Mouse (Mus musculus) forebrain, embryonic 12.5 days (tissue): ENCODE data around the gene Tenm4. TPM values are rescaled to one million over a fixed set of nuclear protein-coding genes. Genes with fewer than 3 reads are reported as not detected.

Experiments
- ATAC-seq: fragments of 200-750 bp; cut with Nextera tagmentation; 2 replicates; pipeline ENCODE4 v1.8.0; 2017; ENCODE audit warnings: moderate TSS enrichment; ENCODE audit not compliant: low FRiP score
- H3K27ac ChIP-seq: fragments of 300-500 bp; sonication (generic); 2 replicates; pipeline ENCODE4 v1.5.1; 2016; ENCODE audit warnings: mild to moderate bottlenecking
- H3K27me3 ChIP-seq: fragments of 300-500 bp; sonication (generic); 2 replicates; pipeline ENCODE4 v1.6.1; 2016; ENCODE audit warnings: mild to moderate bottlenecking
- H3K36me3 ChIP-seq: fragments of 300-500 bp; sonication (generic); replicated peaks from 2 replicates; pipeline ENCODE4 v1.6.1; 2016; ENCODE audit warnings: mild to moderate bottlenecking
- H3K4me1 ChIP-seq: fragments of 300-500 bp; sonication (generic); 2 replicates; pipeline ENCODE4 v1.6.1; 2016
- H3K4me2 ChIP-seq: fragments of 300-500 bp; sonication (generic); 2 replicates; pipeline ENCODE4 v1.6.1; 2016; ENCODE audit warnings: mild to moderate bottlenecking, moderate library complexity
- H3K4me3 ChIP-seq: fragments of 300-500 bp; sonication (generic); replicated peaks from 2 replicates; pipeline ENCODE4 v1.5.1; 2016; ENCODE audit warnings: mild to moderate bottlenecking
- H3K9ac ChIP-seq: fragments of 300-500 bp; sonication (generic); 2 replicates; pipeline ENCODE4 v1.6.1; 2016; ENCODE audit warnings: mild to moderate bottlenecking
- H3K9me3 ChIP-seq: fragments of 300-500 bp; sonication (generic); 2 replicates; pipeline ENCODE4 v1.6.1; 2016
- WGBS: fragments of 180-500 bp; shearing (Covaris S2); methylation state at CpG from one replicate; pipeline ENCODE4 v1.1.7; 2016; 5-methylcytosine and 5-hydroxymethylcytosine counted together
- polyA plus RNA-seq: library from polyadenylated mRNA; unstranded; fragments of >200 nt; fragmentation: Nextera tagmentation; extraction: Ambion mirVana; gene quantifications from 2 replicates; pipeline ENCODE4 v1.2.1, GENCODE M21; 2016

The Tenm4 gene
- polyA plus RNA-seq, 1 experiment from 2014 or later = 62.3 TPM

GRCm38 (mm10) chr7:96510396-96510795 is 339.4 kb downstream of the Tenm4 start:
- Histone ChIP-seq H3K27me3 (no peaks in the 10 kb centered on the region; the same call in 1 of the 2 replicates), H3K4me2 (no peak overlapping the region), H3K27ac (no peak overlapping the region), H3K4me3 (no peak overlapping the region), H3K4me1 (peaks cover 28% of the 10 kb centered on the region), H3K36me3 (no peaks in the 10 kb centered on the region), H3K9me3 (no peaks in the 10 kb centered on the region), H3K9ac (no peak overlapping the region)
- no peak for ATAC-seq
- 94% methylated on average over 5 of the region's 5 CpGs for whole genome bisulfite sequencing

GRCm38 (mm10) chr7:96511018-96511609 is 340.1 kb downstream of the Tenm4 start:
- Histone ChIP-seq H3K4me3 (no peak overlapping the region), H3K4me2 (no peak overlapping the region), H3K27ac (0 out of 2 replicates have a peak overlapping the region, but pooled peaks have one; percentile 36), H3K4me1 (peaks cover 20% of the 10 kb centered on the region), H3K36me3 (no peaks in the 10 kb centered on the region), H3K27me3 (no peaks in the 10 kb centered on the region; the same call in 1 of the 2 replicates), H3K9ac (no peak overlapping the region), H3K9me3 (no peaks in the 10 kb centered on the region)
- no peak for ATAC-seq
- WGBS = 83% methylated on average over 7 of the region's 7 CpGs

DNA sequence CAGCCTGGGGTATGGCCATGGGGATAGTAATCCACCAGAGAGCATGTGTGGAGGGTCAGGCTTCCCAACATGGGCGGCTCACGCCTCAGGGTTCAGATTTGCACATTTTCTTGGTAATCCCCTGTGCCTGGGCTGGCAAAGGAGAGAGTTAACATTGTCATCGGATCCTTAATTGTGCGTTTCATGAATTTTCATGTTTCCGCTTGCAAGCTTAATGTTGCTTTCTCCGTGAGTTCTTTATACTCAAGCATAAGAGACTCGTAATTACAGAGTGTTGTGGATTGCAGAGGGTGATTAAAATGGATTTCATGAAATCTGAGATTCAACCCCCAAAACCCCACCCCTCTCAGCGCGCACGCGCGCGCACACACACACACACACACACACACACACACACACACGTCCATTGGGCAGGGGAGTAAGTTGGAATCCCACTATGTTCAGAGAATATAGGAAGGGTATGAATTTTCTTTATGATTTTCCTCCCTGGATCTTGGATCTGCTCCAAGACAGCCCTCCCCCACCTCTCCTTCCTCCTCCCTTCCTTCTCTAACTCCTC is 341.0 kb downstream of the Tenm4 start:
- Histone ChIP-seq H3K9ac (no peak overlapping the region), H3K4me2 (no peak overlapping the region; the same call in 1 of the 2 replicates), H3K4me3 (no peak overlapping the region), H3K9me3 (no peaks in the 10 kb centered on the region), H3K27me3 (no peaks in the 10 kb centered on the region; the same call in 1 of the 2 replicates), H3K27ac (peak overlapping the region; percentile 36; the same call in 1 of the 2 replicates), H3K36me3 (no peaks in the 10 kb centered on the region), H3K4me1 (peaks cover 20% of the 10 kb centered on the region)
- ATAC-seq = peak; percentile 53; the same call in 1 of the 2 replicates
- WGBS = 52% methylated on average over 14 of the region's 14 CpGs

DNA sequence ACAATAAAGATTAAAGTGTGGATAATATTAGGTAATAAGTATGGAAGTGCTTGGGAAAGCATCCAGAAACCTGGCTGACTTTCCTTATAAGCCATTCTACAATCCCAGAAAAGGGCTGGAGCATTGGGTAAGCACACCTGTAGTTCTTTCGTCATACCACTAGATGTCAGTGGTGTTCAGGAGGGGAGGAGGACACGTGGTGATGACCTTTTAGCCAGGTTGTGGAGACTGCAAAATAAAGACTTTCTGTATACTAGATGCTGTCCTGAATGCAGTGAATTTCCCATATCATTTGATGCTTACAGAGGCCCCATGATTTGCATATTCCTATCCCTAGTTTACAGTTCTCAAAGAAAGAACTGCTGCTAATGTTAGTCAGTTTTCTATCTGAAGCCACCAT is 348.2 kb downstream of the Tenm4 start:
- H3K27me3 ChIP-seq = no peaks in the 10 kb centered on the region; the same call in 1 of the 2 replicates
- no peaks in the 10 kb centered on the region for H3K9me3 ChIP-seq
- no peaks in the 10 kb centered on the region for H3K36me3 ChIP-seq
- ATAC-seq = peak; percentile 42; the same call in 1 of the 2 replicates
- 0% methylated on average over 2 of the region's 2 CpGs for WGBS
- no peaks in the 10 kb centered on the region for H3K4me1 ChIP-seq
- H3K4me2 ChIP-seq = no peak overlapping the region
- no peak overlapping the region for H3K9ac ChIP-seq
- H3K27ac ChIP-seq = no peak overlapping the region
- H3K4me3 ChIP-seq = no peak overlapping the region

- no peak overlapping the region for H3K27ac ChIP-seq
- H3K4me3 ChIP-seq = no peak overlapping the region
- no peak overlapping the region for H3K4me2 ChIP-seq
- no peaks in the 10 kb centered on the region; the same call in 1 of the 2 replicates for H3K27me3 ChIP-seq
- ATAC-seq = no peak
- H3K36me3 ChIP-seq = no peaks in the 10 kb centered on the region
- no peak overlapping the region for H3K9ac ChIP-seq
- no peaks in the 10 kb centered on the region for H3K9me3 ChIP-seq
- 73% methylated on average over 7 of the region's 7 CpGs for WGBS
- no peaks in the 10 kb centered on the region for H3K4me1 ChIP-seq
Observed at GRCm38 (mm10) chr7:96521956-96522355, 350.9 kb downstream of the Tenm4 start.

DNA sequence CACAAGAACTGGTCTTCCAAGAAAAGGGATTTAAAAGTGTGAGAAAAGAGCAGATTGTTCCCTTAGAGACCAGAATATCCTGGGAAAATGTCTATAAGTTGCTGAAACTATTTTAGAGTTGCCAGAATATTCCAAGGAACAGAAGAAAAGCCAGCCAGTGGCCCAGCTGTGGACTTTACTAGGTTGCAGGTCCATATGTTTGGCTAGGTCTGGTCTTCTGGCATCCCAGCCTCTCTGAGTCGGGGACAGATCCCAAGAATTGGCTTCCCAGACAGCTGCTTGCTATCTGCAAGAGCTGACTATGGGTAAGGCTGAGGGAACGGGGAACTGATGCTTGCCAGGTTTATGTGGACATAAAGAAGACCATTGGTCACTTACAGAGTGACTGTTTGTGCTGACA is 352.6 kb downstream of the Tenm4 start:
- Histone ChIP-seq H3K4me3 (no peak overlapping the region), H3K4me1 (no peaks in the 10 kb centered on the region), H3K27ac (no peak overlapping the region), H3K36me3 (no peaks in the 10 kb centered on the region), H3K9ac (no peak overlapping the region), H3K27me3 (no peaks in the 10 kb centered on the region; the same call in none of the 2 replicates), H3K9me3 (no peaks in the 10 kb centered on the region), H3K4me2 (no peak overlapping the region)
- ATAC-seq = no peak
- 89% methylated on average over 2 of the region's 2 CpGs for WGBS

- Histone ChIP-seq H3K27ac (no peak overlapping the region), H3K9ac (no peak overlapping the region), H3K9me3 (no peaks in the 10 kb centered on the region), H3K27me3 (peaks cover 4% of the 10 kb centered on the region), H3K4me1 (no peaks in the 10 kb centered on the region), H3K36me3 (no peaks in the 10 kb centered on the region), H3K4me3 (no peak overlapping the region), H3K4me2 (no peak overlapping the region)
- no peak for ATAC-seq
- WGBS = 78% methylated on average over 8 of the region's 8 CpGs
Observed at GRCm38 (mm10) chr7:96524486-96525205, 353.6 kb downstream of the Tenm4 start.

GRCm38 (mm10) chr7:96525344-96525743 is 354.3 kb downstream of the Tenm4 start:
- no peaks in the 10 kb centered on the region for H3K9me3 ChIP-seq
- H3K4me3 ChIP-seq = no peak overlapping the region
- H3K9ac ChIP-seq = no peak overlapping the region
- no peak overlapping the region for H3K4me2 ChIP-seq
- no peak for ATAC-seq
- peaks cover 4% of the 10 kb centered on the region for H3K27me3 ChIP-seq
- no peaks in the 10 kb centered on the region for H3K36me3 ChIP-seq
- 76% methylated on average over 1 of the region's 1 CpGs for WGBS
- no peak overlapping the region for H3K27ac ChIP-seq
- no peaks in the 10 kb centered on the region for H3K4me1 ChIP-seq

DNA sequence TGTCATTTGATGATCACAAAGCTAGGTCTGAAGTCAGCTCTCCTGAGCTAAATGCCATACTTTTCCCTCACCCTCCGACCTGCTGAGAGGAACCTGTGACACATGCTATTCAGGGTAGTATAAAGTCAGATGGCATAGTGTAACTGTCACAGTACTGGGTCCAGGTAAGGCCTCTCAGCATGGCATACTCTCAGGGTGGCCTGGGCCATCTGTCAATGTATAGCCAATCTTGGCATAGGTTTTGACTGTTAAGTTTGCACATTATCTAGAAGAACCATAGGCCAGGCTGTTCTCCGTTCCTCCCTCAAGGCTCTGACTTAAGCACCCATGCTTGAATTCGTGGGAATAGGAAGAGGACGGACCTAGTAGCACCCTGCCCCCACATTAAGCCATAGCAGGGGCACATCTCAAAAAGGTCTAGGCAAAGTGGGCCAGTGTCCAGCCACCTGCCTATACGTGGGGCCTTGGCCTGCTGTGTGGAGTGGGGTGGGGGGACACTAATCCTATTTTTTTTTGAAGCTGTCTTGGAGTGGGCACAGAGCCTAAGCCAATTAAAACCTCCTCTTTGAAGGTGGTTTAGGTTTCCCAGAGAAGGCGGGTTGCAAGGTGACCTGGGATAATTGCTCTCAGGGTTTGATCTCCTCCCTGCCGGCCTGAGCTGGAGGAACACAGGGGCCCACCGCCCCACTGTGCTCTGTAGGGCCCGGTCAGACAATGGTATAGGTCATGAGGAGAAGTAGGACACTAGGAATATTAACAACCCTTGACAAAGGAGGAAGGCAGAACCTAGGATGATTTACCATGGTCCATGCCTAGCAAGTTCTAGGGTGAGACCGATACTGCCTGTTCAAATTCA is 359.8 kb downstream of the Tenm4 start:
- Histone ChIP-seq H3K9me3 (no peaks in the 10 kb centered on the region), H3K9ac (no peak overlapping the region), H3K27me3 (peaks cover 4% of the 10 kb centered on the region; the same call in 1 of the 2 replicates), H3K27ac (0 out of 2 replicates have a peak overlapping the region, but pooled peaks have one; percentile 10), H3K4me1 (peaks cover 29% of the 10 kb centered on the region), H3K4me3 (no peak overlapping the region), H3K4me2 (no peak overlapping the region), H3K36me3 (no peaks in the 10 kb centered on the region)
- 27% methylated on average over 10 of the region's 10 CpGs for WGBS
- peak; percentile 57; the same call in 1 of the 2 replicates for ATAC-seq

DNA sequence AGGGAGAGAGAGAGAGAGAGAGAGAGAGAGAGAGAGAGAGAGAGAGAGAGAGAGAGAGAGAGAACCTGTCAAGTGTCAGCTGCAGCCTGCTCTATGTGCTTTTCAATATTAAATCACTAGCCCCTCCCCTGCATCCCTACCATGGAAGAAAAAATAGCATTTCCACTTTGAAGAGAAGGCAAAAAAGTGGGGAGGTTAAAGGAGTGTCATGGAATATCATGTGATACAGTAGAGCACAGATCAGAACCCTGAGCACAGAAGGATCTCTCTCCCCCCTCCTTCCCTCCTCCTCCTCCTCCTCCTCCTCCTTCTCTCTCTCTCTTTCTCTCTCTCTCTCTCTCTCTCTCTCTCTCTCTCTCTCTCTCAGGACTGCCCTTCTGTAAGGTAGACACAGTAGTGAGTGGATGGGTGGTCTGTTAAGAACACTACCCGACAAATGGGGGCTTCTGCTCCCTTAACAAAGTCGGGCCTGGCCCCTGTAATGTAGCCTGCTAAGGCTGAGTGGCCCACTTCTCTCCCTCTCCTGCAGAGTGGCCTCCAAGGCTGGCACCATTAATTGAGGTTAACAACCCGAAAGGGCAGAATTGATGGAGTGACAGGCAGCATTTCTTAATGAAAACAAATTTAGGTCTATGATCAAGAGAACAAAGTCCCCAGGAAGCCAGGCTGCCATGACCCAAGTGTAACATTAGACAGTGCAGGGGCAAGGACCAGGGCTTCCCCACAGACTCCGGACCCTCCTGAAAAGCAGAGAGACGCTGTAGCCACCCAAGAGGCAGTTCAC is 361.1 kb downstream of the Tenm4 start:
- H3K36me3 ChIP-seq = no peaks in the 10 kb centered on the region
- peaks cover 40% of the 10 kb centered on the region for H3K4me1 ChIP-seq
- H3K27me3 ChIP-seq = peaks cover 4% of the 10 kb centered on the region; the same call in 1 of the 2 replicates
- H3K27ac ChIP-seq = no peak overlapping the region
- 26% methylated on average over 5 of the region's 5 CpGs for WGBS
- no peaks in the 10 kb centered on the region for H3K9me3 ChIP-seq
- ATAC-seq = no peak
- H3K9ac ChIP-seq = no peak overlapping the region
- no peak overlapping the region for H3K4me2 ChIP-seq
- no peak overlapping the region for H3K4me3 ChIP-seq

- H3K27ac ChIP-seq = no peak overlapping the region
- H3K27me3 ChIP-seq = peaks cover 8% of the 10 kb centered on the region; the same call in 1 of the 2 replicates
- no peak for ATAC-seq
- 82% methylated on average over 5 of the region's 5 CpGs for WGBS
- peaks cover 40% of the 10 kb centered on the region for H3K4me1 ChIP-seq
- no peak overlapping the region for H3K9ac ChIP-seq
- no peak overlapping the region for H3K4me2 ChIP-seq
- H3K4me3 ChIP-seq = no peak overlapping the region
- H3K9me3 ChIP-seq = no peaks in the 10 kb centered on the region
- no peaks in the 10 kb centered on the region for H3K36me3 ChIP-seq
Observed at GRCm38 (mm10) chr7:96532804-96533400, 361.9 kb downstream of the Tenm4 start.
